Mouse (Mus musculus) spleen, adult 2 months (tissue): ENCODE measurements around the gene Arsb.

Experiments used
- CTCF ChIP-seq: fragments of 200-500 bp; IDR thresholded peaks from 2 replicates; pipeline ENCODE4 v1.5.1; 2011; ENCODE audit warnings: mild to moderate bottlenecking, inconsistent platforms; ENCODE audit not compliant: insufficient read depth, insufficient read length, insufficient replicate concordance; ENCODE audit errors: extremely low read depth
- POLR2A ChIP-seq: fragments of 200-500 bp; IDR thresholded peaks from 2 replicates; pipeline ENCODE4 v1.6.1; 2011; ENCODE audit warnings: low read depth, low read length, inconsistent platforms

DNA sequence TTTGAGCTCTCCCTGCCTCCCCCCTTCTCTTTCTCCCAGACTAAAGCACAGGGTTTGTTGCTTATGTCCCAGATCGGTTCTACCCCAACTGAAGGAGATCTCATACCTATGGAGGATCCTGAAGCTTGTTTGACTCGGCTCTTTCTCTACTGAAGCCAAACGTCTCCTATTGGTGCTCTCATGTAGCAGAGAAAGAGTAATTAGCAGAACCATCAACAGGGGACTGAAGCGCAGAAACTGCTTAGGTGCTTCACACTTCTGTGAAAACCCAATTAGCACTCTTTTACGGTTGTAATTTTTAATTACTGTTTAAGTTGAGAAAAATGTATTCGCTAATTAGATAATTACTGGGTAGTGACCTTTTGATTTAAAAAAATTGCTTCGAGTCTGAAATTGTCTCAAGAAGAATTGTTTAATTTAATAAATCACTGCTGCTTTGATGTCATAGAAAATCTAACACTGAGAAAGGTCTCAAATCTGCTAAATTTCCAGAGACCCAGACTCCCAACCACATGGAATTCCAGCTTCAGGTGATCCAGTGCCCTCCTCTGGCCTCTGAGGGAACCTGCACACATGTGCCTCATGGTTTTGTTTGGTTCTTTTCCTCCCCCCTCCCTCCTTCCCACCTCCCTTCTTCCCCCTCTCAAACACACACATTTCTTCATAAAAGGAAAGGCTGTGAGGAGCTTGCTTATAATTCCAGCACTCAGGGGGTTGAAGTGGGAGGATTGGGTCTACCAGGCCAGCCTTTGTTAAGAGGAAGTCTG lies 54.5 kb downstream of the Arsb start:
- TF ChIP-seq POLR2A (no peak), CTCF (no peak)
